Mouse (Mus musculus) embryonic facial prominence, embryonic 10.5 days (tissue): Measurements from ENCODE around the gene Sh2d6. TPM values are rescaled to one million over a fixed set of nuclear protein-coding genes. Genes with fewer than 3 reads are reported as not detected.

ENCODE experiments used
- DNase-seq: peaks from one replicate; pipeline ENCODE4 v3.0.0-alpha.2; 2017; ENCODE audit warnings: low spot score
- H3K27ac ChIP-seq: fragments of 300-500 bp; sonication (generic); replicated peaks from 2 replicates; pipeline ENCODE4 v1.5.1; 2016; ENCODE audit warnings: mild to moderate bottlenecking
- H3K27me3 ChIP-seq: fragments of 300-500 bp; sonication (generic); replicated peaks from 2 replicates; pipeline ENCODE4 v1.6.1; 2016; ENCODE audit warnings: low read depth, mild to moderate bottlenecking; ENCODE audit not compliant: poor library complexity, severe bottlenecking
- H3K36me3 ChIP-seq: fragments of 300-500 bp; sonication (generic); replicated peaks from 2 replicates; pipeline ENCODE4 v1.6.1; 2016; ENCODE audit warnings: mild to moderate bottlenecking, moderate library complexity
- H3K4me1 ChIP-seq: fragments of 300-500 bp; sonication (generic); 2 replicates; pipeline ENCODE4 v1.6.1; 2016
- H3K4me3 ChIP-seq: fragments of 300-500 bp; sonication (generic); 2 replicates; pipeline ENCODE4 v1.5.1; 2016; ENCODE audit warnings: mild to moderate bottlenecking, moderate library complexity
- H3K9me3 ChIP-seq: fragments of 300-500 bp; sonication (generic); 2 replicates; pipeline ENCODE4 v1.6.1; 2016; ENCODE audit warnings: mild to moderate bottlenecking
- WGBS: fragments of 180-500 bp; shearing (Covaris S2); methylation state at CpG from one replicate; pipeline ENCODE4 v1.1.7; 2016; 5-methylcytosine and 5-hydroxymethylcytosine counted together
- polyA plus RNA-seq: library from polyadenylated mRNA; unstranded; fragments of >200 nt; fragmentation: Nextera tagmentation; extraction: Ambion mirVana; gene quantifications from 2 replicates; pipeline ENCODE4 v1.2.1, GENCODE M21; 2016

The Sh2d6 gene
- polyA plus RNA-seq, 1 experiment from 2014 or later, result 0.19 TPM

DNA sequence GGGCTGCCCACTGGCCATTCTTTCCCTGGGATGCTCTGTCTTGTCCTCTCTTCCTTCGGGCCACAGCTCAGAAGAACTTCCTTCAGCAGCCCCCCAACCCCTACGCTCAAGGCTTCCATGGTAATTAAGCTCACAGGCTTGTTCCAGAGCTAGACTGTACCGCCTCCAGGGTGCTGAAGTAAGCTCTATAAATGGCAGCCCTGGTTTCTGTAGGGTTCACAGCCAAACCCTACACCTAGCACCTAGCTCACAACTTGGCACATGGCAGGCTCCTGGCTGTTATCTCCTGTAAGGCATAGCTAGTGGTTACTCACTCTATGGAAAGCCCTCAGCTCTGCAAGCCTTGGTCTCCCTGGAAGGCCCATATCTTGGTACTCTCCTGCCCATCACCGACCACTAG is 11.1 kb upstream of the Sh2d6 start:
- Histone ChIP-seq H3K9me3 (no peaks in the 10 kb centered on the region), H3K27ac (peak overlapping the region; percentile 72), H3K4me3 (no peak overlapping the region), H3K36me3 (no peaks in the 10 kb centered on the region), H3K4me1 (peaks cover 32% of the 10 kb centered on the region), H3K27me3 (no peaks in the 10 kb centered on the region)
- DNase-seq, result no peak
- 74% methylated on average over 4 of the region's 4 CpGs for WGBS

DNA sequence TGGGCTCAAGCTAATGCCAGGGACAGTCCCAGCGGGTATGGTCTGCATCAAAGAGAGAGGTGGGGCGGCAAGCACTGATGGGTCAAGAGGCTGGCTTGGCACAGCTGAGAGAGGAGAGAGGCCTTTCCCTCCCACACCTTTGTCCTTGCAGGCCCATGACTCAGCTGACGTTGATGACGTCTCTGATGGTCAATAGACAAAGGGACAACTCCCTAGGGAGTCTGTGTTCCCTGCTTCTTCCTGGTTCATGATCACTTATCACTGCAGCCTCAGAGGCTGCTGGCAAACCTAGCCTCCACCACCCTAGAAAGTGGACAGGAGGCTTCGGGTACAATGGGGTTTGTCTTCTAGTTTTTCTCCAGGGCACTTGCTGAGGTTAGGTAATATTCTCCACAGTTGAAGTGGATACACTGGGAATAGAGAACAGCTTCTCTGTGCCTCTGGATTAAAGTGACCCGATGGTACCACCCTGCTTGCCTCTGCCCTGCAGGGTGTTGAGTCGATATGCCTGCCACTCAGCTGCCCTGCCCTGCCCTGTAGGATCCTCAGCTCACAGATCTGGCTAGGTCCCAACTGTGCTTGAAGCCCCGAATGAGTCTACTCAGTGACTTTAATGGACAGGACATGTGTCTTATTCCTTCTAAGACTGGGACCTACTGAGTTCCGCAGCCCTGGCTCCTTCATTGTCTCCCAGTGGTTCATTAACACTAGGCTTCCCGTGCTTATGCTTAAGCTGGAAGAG is 7.1 kb upstream of the Sh2d6 start:
- Histone ChIP-seq H3K36me3 (no peaks in the 10 kb centered on the region), H3K27ac (no peak overlapping the region), H3K9me3 (no peaks in the 10 kb centered on the region), H3K4me1 (peaks cover 12% of the 10 kb centered on the region), H3K27me3 (no peaks in the 10 kb centered on the region), H3K4me3 (no peak overlapping the region)
- no peak for DNase-seq
- WGBS, result 78% methylated on average over 10 of the region's 10 CpGs

DNA sequence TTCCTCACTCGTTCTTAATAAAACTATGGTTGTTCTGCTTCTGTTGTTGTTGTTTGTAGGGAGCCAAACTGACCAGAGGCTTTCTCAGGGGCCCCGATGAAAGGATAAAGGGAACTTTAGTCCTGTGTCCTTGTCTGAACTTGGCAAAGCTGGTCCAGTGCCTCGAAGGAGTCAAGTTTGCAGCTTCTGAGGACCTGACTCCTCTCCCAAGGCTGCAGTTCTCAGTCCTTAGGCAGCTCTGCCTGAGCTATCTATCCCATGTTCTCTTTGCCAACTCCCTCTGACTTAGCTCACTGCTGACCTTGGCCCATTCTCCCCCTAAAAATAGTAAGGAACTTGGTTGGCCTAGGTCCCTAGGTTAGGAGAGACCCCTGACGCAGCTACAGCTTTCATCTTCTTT is 5.6 kb upstream of the Sh2d6 start:
- H3K9me3 ChIP-seq, result no peaks in the 10 kb centered on the region
- no peak overlapping the region for H3K4me3 ChIP-seq
- 80% methylated on average over 4 of the region's 4 CpGs for whole genome bisulfite sequencing
- no peak overlapping the region for H3K27ac ChIP-seq
- no peak for DNase-seq
- H3K27me3 ChIP-seq, result no peaks in the 10 kb centered on the region
- H3K36me3 ChIP-seq, result no peaks in the 10 kb centered on the region
- H3K4me1 ChIP-seq, result no peaks in the 10 kb centered on the region

DNA sequence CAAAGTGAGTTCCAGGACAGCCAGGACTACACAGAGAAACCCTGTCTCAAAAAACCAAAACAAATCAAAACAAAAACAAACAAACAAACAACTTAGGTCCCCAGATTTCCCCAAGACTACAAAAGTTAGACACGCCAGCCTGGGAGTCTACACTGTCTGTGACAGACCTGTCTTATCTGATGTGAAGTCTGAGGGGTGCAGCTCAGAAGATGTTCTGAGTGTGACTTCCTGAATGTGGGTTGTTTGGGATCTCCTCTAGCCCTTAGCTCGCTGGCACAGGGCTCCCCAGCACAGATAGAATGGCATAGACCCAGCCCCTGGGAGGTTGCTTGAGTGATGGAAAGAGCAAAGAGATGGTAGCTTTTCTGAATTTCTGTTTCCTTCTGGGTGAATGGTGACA is 2.7 kb upstream of the Sh2d6 start:
- no peaks in the 10 kb centered on the region for H3K27me3 ChIP-seq
- peaks cover 19% of the 10 kb centered on the region for H3K4me1 ChIP-seq
- no peaks in the 10 kb centered on the region for H3K9me3 ChIP-seq
- no peak for DNase-seq
- H3K27ac ChIP-seq, result no peak overlapping the region
- no peaks in the 10 kb centered on the region for H3K36me3 ChIP-seq
- WGBS, result 85% methylated on average over 2 of the region's 2 CpGs
- H3K4me3 ChIP-seq, result no peak overlapping the region

DNA sequence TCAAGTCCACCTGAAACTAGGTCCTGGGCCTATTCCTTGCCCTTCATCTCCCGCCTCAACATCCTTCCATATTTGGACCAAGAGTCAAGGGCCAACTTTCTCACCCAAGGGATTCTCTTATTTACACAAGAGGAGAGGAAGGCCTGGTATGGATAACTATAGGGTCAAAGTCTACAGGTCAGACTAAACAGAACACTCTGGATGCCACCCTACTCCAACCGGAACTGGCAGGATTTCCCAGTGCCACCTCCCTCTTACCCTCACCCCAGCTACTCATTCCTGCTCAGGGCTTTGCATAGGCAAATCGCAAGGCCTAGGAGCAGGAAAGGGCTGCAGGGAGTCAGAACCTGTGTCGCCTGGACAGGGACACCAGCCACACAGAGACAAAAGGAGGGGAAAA is 1.7 kb upstream of the Sh2d6 start:
- Histone ChIP-seq H3K9me3 (no peaks in the 10 kb centered on the region), H3K27ac (no peak overlapping the region), H3K36me3 (no peaks in the 10 kb centered on the region), H3K4me3 (no peak overlapping the region), H3K27me3 (no peaks in the 10 kb centered on the region), H3K4me1 (peaks cover 24% of the 10 kb centered on the region)
- no peak for DNase-seq
- WGBS, result 67% methylated on average over 4 of the region's 4 CpGs

DNA sequence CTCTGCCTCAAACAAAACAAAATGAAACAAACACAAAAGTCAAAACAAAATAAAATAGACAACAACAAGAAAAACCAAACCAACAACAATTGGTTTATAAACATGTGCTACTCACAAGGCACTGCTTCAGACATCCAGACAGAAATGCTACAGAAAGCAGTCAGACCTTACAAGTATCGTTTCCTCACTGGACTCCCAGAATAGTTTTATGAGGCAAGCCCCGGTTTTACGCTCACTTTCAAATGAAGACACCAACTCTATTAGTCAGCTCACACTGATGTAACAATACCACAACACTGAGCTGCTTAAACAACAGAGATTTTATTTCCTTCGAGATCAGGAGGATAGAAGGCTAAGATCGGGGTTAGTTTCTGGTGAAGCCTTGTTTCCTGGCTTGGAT is 781 bp upstream of the Sh2d6 start:
- no peak overlapping the region for H3K27ac ChIP-seq
- H3K4me3 ChIP-seq, result no peak overlapping the region
- H3K4me1 ChIP-seq, result peaks cover 24% of the 10 kb centered on the region
- no peaks in the 10 kb centered on the region for H3K9me3 ChIP-seq
- WGBS, result 91% methylated on average over 5 of the region's 5 CpGs
- no peaks in the 10 kb centered on the region for H3K36me3 ChIP-seq
- H3K27me3 ChIP-seq, result no peaks in the 10 kb centered on the region
- no peak for DNase-seq

DNA sequence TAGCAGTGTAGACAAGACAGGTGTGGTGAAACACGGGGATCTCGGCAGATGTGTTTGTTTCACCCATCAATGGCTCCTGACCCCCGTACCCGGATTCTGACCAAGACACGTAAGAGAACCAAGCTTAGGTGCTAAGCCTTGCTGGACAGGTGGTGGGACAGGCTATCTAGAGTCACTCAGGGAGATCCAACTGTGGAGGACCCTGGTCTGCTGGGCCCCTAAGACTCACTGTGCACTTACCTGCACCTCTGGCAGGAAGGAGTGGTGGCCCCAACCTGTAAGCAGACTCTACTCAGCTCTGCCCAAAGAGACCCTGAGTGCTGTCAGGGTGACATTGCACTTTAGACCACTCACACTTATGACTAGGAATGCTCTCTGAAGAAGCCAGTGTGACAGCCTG is 603 bp downstream of the Sh2d6 start:
- no peaks in the 10 kb centered on the region for H3K9me3 ChIP-seq
- no peaks in the 10 kb centered on the region for H3K27me3 ChIP-seq
- no peak for DNase-seq
- peaks cover 24% of the 10 kb centered on the region for H3K4me1 ChIP-seq
- peak overlapping the region; percentile 80; the same call in 1 of the 2 replicates for H3K27ac ChIP-seq
- 90% methylated on average over 5 of the region's 5 CpGs for WGBS
- H3K4me3 ChIP-seq, result no peak overlapping the region
- H3K36me3 ChIP-seq, result no peaks in the 10 kb centered on the region

DNA sequence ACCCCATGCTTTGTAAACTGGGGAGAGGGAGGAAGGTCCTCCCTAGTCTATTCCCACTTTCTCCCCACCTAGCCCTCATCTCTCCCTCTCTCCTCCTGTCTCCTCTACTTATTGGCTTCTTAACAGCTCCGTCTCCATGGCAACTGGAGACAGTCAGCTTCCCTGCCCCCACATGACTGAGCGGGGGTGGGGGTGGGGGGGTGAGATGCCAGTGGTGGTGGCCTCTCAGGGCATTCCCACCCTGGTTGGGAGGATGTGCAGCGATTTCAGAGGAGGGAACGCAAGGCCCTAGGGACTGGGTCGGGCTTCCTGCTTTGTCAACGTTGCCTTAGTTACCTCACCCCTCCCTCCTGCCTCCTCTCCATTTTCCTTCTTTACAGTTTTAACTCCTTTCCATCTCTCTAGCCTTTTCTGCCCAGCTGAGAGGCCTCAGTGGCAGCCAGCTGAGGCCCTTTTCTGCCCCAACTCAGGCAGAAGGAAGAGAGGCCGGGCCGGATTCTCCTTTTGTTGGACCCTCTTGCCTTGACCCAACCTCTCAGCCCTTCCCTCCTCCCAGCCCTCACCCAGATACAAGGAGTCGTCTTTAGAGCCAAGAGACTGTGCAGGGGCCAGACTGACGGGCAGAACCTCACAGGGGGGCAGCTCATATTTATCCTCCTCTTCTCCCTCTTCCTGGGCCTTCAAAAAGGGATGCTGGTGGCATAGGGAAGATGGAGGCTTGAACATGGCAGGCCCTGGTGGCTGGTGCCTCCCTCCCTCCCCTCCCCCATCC is 1.4 kb downstream of the Sh2d6 start:
- DNase-seq, result peak; percentile 70
- Histone ChIP-seq H3K4me3 (peak overlapping the region; percentile 37), H3K27ac (peak overlapping the region; percentile 80), H3K36me3 (no peaks in the 10 kb centered on the region), H3K9me3 (no peaks in the 10 kb centered on the region), H3K27me3 (no peaks in the 10 kb centered on the region), H3K4me1 (peaks cover 24% of the 10 kb centered on the region)
- WGBS, result 21% methylated on average over 10 of the region's 10 CpGs

DNA sequence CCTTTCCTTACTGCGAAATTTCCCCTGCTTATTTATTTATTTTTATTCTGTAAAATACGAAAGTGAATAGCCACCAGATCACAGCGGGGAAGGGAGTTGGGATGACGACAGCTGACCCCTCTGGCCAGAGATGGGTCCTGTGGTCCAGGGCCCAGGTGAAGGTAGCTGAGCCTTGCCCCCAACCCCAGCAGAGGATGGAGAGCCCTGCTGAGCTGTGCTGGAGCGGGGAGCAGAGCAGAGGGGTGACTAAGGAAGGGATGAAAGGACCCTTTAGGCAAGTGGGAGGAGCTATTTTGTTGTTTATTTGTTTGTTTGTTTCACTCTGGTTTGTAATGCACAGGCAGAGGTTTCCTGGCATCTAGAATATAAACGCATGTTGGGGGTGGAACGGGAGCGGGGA is 2.2 kb downstream of the Sh2d6 start:
- Histone ChIP-seq H3K27ac (peak overlapping the region; percentile 80), H3K4me3 (peak overlapping the region; percentile 37; the same call in 1 of the 2 replicates), H3K27me3 (no peaks in the 10 kb centered on the region), H3K4me1 (peaks cover 24% of the 10 kb centered on the region), H3K9me3 (no peaks in the 10 kb centered on the region), H3K36me3 (no peaks in the 10 kb centered on the region)
- 26% methylated on average over 8 of the region's 8 CpGs for WGBS
- DNase-seq, result no peak

DNA sequence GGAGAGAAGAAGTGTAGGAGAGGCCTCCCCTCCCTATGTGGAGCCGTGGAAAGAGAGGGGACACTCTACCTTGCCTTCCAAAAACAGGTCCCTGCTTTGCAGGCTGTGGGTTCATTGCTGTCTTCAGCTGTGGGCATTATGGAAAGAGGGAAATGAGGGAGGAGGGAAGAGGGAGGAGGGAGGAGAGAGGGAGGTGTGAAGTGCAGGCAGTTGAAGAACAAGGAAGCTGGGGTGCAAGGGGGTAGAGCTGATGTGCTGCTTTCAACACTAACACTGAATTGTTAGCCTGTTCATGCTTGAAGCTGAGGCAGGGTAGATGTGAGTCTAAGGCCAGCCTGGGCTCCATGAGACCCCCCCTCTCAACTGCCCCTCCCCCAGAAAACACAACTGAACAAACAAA is 2.7 kb downstream of the Sh2d6 start:
- H3K4me3 ChIP-seq, result no peak overlapping the region
- H3K27ac ChIP-seq, result peak overlapping the region; percentile 27; the same call in 1 of the 2 replicates
- 71% methylated on average over 1 of the region's 1 CpGs for WGBS
- no peaks in the 10 kb centered on the region for H3K36me3 ChIP-seq
- no peaks in the 10 kb centered on the region for H3K9me3 ChIP-seq
- DNase-seq, result no peak
- H3K27me3 ChIP-seq, result no peaks in the 10 kb centered on the region
- H3K4me1 ChIP-seq, result peaks cover 24% of the 10 kb centered on the region

DNA sequence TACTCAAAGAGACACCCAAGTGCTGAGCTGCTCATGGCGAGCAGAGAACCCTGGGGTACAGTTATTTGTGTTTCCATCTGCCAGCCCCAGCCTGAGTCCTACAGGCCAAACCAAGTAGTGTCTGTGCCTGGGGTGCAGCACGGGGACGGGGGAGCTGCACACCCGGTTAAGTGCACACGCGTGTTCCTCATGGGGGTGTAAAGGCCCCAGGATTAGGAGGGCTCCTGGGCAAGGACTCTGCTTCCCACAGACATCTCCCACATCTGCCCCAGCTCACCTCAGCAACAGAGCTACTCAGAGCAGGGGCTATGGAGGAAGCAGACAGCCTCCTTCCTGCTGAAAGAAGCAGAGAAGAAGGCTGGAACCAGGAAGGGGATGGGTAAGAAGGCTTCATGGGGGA is 5.9 kb downstream of the Sh2d6 start:
- peaks cover 40% of the 10 kb centered on the region for H3K4me1 ChIP-seq
- WGBS, result 91% methylated on average over 6 of the region's 6 CpGs
- no peak for DNase-seq
- no peaks in the 10 kb centered on the region for H3K36me3 ChIP-seq
- H3K27ac ChIP-seq, result no peak overlapping the region
- no peaks in the 10 kb centered on the region for H3K27me3 ChIP-seq
- H3K9me3 ChIP-seq, result no peaks in the 10 kb centered on the region
- H3K4me3 ChIP-seq, result no peak overlapping the region

DNA sequence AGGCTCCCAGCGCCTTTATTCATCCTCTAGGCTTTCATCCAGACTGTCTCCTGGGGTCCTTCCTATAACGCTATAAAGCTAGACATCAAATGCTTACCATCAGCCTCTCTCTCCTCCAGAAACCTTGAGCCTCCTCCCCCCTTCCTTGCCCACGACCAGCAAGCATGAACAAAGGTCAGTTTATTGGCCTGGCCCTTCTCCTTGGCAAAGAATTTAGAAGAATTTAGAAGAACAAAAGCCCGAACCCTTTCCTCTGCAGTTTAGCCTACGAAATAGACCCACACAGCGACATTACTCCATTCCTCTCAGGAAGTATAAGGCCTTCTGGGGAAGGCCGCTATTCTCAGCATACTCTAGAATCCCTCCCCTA is 8.5 kb downstream of the Sh2d6 start:
- Histone ChIP-seq H3K4me1 (peaks cover 30% of the 10 kb centered on the region), H3K9me3 (no peaks in the 10 kb centered on the region), H3K36me3 (no peaks in the 10 kb centered on the region), H3K4me3 (peak overlapping the region; percentile 58), H3K27ac (peak overlapping the region; percentile 98), H3K27me3 (no peaks in the 10 kb centered on the region)
- WGBS, result 48% methylated on average over 7 of the region's 7 CpGs
- no peak for DNase-seq
